Mouse (Mus musculus) ZHBTc4 (cell line): Measurements from ENCODE around the gene Abcb9.

ENCODE experiments used
- DNase-seq: peaks from one replicate; pipeline ENCODE4 v3.0.0-alpha.2; 2011; ENCODE audit warnings: low read depth, low spot score

Gene Abcb9

DNA sequence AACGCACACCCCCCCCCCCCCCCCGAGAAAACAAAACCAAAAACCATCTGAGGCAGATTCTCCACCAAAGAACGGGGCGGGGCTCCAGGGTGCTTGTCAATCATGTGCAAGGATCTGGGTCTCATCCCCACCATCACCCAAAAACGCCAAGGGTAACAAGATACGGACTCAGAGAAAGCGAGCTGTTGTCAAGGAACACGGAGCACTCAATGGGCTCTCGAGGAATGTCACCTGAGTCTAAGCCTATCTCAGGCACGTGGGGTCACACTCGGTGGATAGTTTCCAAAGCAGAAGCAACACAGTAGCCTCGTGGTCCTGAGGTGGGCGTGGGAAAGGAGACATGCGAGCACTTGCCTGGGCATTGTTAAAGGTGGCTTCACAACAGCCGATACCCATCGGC is 81.9 kb downstream of the Abcb9 start:
- no peak for DNase-seq

DNA sequence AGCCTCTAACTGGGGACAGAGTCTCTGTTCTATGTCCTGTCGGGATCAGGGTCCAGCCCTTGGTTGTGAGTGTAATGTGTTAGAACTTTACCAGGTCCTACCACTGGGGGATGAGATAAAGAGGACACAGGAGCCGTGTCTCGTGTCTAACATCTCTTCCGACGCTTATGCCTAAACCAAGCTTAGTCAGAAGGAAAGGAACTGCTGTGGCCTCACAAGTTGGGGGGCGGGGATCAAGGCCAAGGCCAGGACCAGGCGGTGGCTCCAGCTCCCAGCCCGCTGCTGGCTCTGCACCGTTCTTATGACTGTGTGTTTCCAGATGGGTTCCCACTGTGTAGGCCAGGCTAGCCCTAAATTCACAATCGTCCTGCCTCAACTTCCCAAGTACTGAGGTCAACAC is 82.7 kb downstream of the Abcb9 start:
- DNase-seq: no peak

DNA sequence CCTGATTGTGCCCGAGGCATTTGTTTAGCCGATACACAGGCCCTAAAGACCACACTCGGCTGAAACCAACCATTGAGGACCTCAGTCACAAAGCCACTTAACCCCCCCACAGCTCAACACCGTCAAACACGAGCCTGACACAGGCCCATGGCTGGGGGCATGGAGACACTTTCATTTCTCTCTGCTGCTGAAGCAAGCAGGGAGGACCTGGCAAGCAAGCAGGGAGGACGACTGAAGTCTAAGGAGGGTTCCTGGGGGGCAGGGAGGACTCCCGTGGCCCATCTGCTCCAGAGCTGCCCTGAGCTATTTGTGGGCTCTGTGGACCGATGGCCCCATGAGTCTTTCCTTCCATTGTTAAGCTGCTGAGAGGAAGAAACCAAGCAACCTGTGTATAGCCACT is 83.7 kb downstream of the Abcb9 start:
- no peak for DNase-seq
